Mouse (Mus musculus): ENCODE measurements around the gene Btbd35f27.
"Not testable (repeated sequence)": the region's sequence is repeated elsewhere in the genome, so short reads cannot be mapped to it uniquely, and the experiment has no call there.

Gene Btbd35f27

DNA sequence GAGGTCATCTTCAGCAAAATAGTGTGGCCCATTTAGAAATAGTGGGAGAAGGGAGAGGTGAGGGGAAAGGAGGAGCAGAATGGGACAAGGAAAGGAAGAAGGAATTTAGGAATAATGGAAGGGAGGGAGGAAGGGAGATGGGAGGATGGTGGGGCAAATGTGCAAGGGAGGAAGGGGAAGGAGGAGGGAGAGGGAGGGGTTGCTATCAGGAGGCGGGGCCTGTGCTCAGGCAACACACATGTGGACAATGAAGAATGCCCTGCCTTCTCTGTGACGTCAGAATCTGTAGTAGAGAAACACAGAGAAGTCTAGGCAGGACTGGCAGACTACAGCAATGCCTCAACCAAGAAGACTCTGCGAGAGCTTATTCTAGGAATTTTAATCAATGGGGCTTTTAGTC, at the start of gene Btbd35f27:
Gene Btbd35f27 (plus strand): TSS at position 301 of the 400 bp plus-strand sequence.
- not testable (repeated sequence) for DNase-seq
